ENCODE assay signal across 26 mouse cellular contexts in genomic region chr10:128111227-128111626, GRCm38 (mm10). TPM values are rescaled to one million over a fixed set of nuclear protein-coding genes. Genes with fewer than 3 reads are reported as not detected.
DNase-seq lines count a peak whose midpoint lies in the region; ATAC-seq and TF ChIP-seq lines count a peak whose summit lies in the region.
"Had no signal": no experiment of that assay in that cellular context is flagged by ENCODE, and none has a peak within 500 bp of the region (broad histone marks: within the 10 kb centered on the region; RNA-seq: fewer than 3 reads in every experiment).

No protein-coding gene starts in this region.

- H3K27ac ChIP-seq in kidney, embryonic 14.5 days (ENCODE audit: low read depth, low read length), result no peak overlapping the region
- no peak overlapping the region for H3K27ac ChIP-seq in limb, embryonic 14.5 days (replicated peaks; ENCODE audit: low read depth, low read length)
- no peak overlapping the region for H3K27ac ChIP-seq in limb, embryonic 10.5 days
- H3K27ac ChIP-seq: embryonic facial prominence, embryonic 15.5 days; forebrain, embryonic 13.5 days; hindbrain, embryonic 14.5 days; hindbrain, postnatal 0 days had no signal

- DNase-seq in frontal cortex, postnatal 25 days (ENCODE audit: low spot score in 2 of 2), result no peak
- DNase-seq in kidney, adult 18-20 months, result no peak
- DNase-seq in limb, embryonic 14.5 days (ENCODE audit: low spot score), result peak; percentile 23
- DNase-seq in limb, embryonic 10.5 days (ENCODE audit: low spot score), result no peak
- DNase-seq: adrenal gland, adult 2 months; adrenal gland, postnatal 14 days; cerebellum, adult 11-12 months; cerebellum, adult 8-10 months; cerebellum, postnatal 10 days; cerebellum, postnatal 36 days; embryo, embryonic 11 days; gastrocnemius, postnatal 10 days; heart, adult 18-20 months; heart, postnatal 14 days; heart, postnatal 4 days had no signal

- no peak overlapping the region for H3K4me3 ChIP-seq in kidney, embryonic 14.5 days (ENCODE audit: low read length)
- H3K4me3 ChIP-seq in limb, embryonic 14.5 days (replicated peaks; ENCODE audit: low read length), result no peak overlapping the region
- no peak overlapping the region for H3K4me3 ChIP-seq in limb, embryonic 10.5 days
- H3K4me3 ChIP-seq: embryonic facial prominence, embryonic 15.5 days; forebrain, embryonic 13.5 days; heart, embryonic 13.5 days had no signal

- H3K9me3 ChIP-seq in kidney, embryonic 14.5 days (ENCODE audit: control insufficient read depth, low read length), result no peaks in the 10 kb centered on the region
- H3K9me3 ChIP-seq in limb, embryonic 14.5 days (ENCODE audit: control insufficient read depth, low read length), result no peaks in the 10 kb centered on the region
- no peaks in the 10 kb centered on the region for H3K9me3 ChIP-seq in limb, embryonic 10.5 days (replicated peaks)
- H3K9me3 ChIP-seq: embryonic facial prominence, embryonic 15.5 days; forebrain, embryonic 13.5 days; heart, embryonic 13.5 days had no signal

- no peaks in the 10 kb centered on the region for H3K27me3 ChIP-seq in kidney, embryonic 14.5 days (ENCODE audit: control insufficient read depth, insufficient read depth, low read length)
- no peaks in the 10 kb centered on the region for H3K27me3 ChIP-seq in limb, embryonic 14.5 days (ENCODE audit: control insufficient read depth, insufficient read depth, low read length)
- H3K27me3 ChIP-seq in limb, embryonic 10.5 days (ENCODE audit: low read depth, poor library complexity, severe bottlenecking), result no peaks in the 10 kb centered on the region
- H3K27me3 ChIP-seq: embryonic facial prominence, embryonic 15.5 days; forebrain, embryonic 13.5 days; heart, embryonic 13.5 days had no signal

- H3K36me3 ChIP-seq in kidney, embryonic 14.5 days (ENCODE audit: control insufficient read depth, insufficient read depth, low read length), result peaks cover 66% of the 10 kb centered on the region
- H3K36me3 ChIP-seq in limb, embryonic 14.5 days (ENCODE audit: control insufficient read depth, insufficient read depth, low read length), result peaks cover 72% of the 10 kb centered on the region
- H3K36me3 ChIP-seq in limb, embryonic 10.5 days, result peaks cover 82% of the 10 kb centered on the region

- no peak for TF ChIP-seq POLR2A in limb, embryonic 14.5 days (IDR thresholded peaks at IDR 0.05; ENCODE audit: borderline replicate concordance, extremely low read depth, insufficient read depth, insufficient read length)

- no peak overlapping the region for H3K4me2 ChIP-seq in kidney, embryonic 14.5 days (replicated peaks; ENCODE audit: low read depth, low read length)
- H3K4me2 ChIP-seq in limb, embryonic 14.5 days (replicated peaks; ENCODE audit: low read depth, low read length, severe bottlenecking), result no peak overlapping the region
- H3K4me2 ChIP-seq: embryonic facial prominence, embryonic 15.5 days; forebrain, embryonic 13.5 days; heart, embryonic 13.5 days; hindbrain, embryonic 14.5 days had no signal

- H3K9ac ChIP-seq in kidney, embryonic 14.5 days (ENCODE audit: low read depth, low read length), result no peak overlapping the region
- H3K9ac ChIP-seq in limb, embryonic 14.5 days (ENCODE audit: low read depth, low read length, severe bottlenecking), result no peak overlapping the region
- H3K9ac ChIP-seq: embryonic facial prominence, embryonic 15.5 days; forebrain, embryonic 13.5 days; heart, embryonic 13.5 days; hindbrain, embryonic 14.5 days had no signal

- 0 out of 2 replicates have a peak, but pooled peaks cover 3% of the 10 kb centered on the region for H3K4me1 ChIP-seq in kidney, embryonic 14.5 days (ENCODE audit: control insufficient read depth, insufficient read depth, low read length)
- H3K4me1 ChIP-seq in limb, embryonic 14.5 days (ENCODE audit: control insufficient read depth, insufficient read depth, low read length), result no peaks in the 10 kb centered on the region
- no peaks in the 10 kb centered on the region for H3K4me1 ChIP-seq in limb, embryonic 10.5 days
- H3K4me1 ChIP-seq: embryonic facial prominence, embryonic 15.5 days; forebrain, embryonic 13.5 days had no signal

- ATAC-seq in frontal cortex, adult (ENCODE audit: low TSS enrichment), result peak; percentile 38; the same call in 1 of the 2 replicates
- ATAC-seq in kidney, embryonic 14.5 days (ENCODE audit: low FRiP score, low TSS enrichment), result peak; percentile 71
- no peak for ATAC-seq in limb, embryonic 14.5 days (ENCODE audit: low FRiP score, low read depth)
- ATAC-seq: CD4-positive, CD25-positive, alpha-beta regulatory T cell, adult 4 months; forebrain, embryonic 13.5 days; forebrain, embryonic 16.5 days; hindbrain, postnatal 0 days; inflammation-experienced regulatory T-cells, adult 6 months; intestine, embryonic 16.5 days had no signal

RNA-seq across cellular contexts. Expression of gene Baz2a, which starts 19.9 kb away (rescaled TPM):
- 17.6 and 33.7 TPM in 2 replicates for polyA plus RNA-seq in kidney, embryonic 14.5 days (2014; fragmentation: Nextera tagmentation; extraction: Ambion mirVana)
- polyA plus RNA-seq in limb, embryonic 14.5 days (2012; rRNA removed), result 28.3 and 31.1 TPM in 2 replicates
- 17.5 and 18.2 TPM in 2 replicates for polyA plus RNA-seq in limb, embryonic 14.5 days (2014; fragmentation: Nextera tagmentation; extraction: Ambion mirVana)
- 12.3 and 14.4 TPM in 2 replicates for polyA plus RNA-seq in limb, embryonic 10.5 days (2016; fragmentation: Nextera tagmentation; extraction: Ambion mirVana)

RNA-seq across cellular contexts. Expression of gene Atp5b, which starts 28.2 kb away (rescaled TPM):
- polyA plus RNA-seq in kidney, embryonic 14.5 days (2014; fragmentation: Nextera tagmentation; extraction: Ambion mirVana), result 2,294 and 2,764 TPM in 2 replicates
- 1,269 and 2,071 TPM in 2 replicates for polyA plus RNA-seq in limb, embryonic 14.5 days (2012; rRNA removed)
- 1,908 and 2,011 TPM in 2 replicates for polyA plus RNA-seq in limb, embryonic 14.5 days (2014; fragmentation: Nextera tagmentation; extraction: Ambion mirVana)
- polyA plus RNA-seq in limb, embryonic 10.5 days (2016; fragmentation: Nextera tagmentation; extraction: Ambion mirVana), result 2,336 and 2,543 TPM in 2 replicates

RNA-seq across cellular contexts. Expression of gene Ptges3, which starts 52.5 kb away (rescaled TPM):
- 566 and 622 TPM in 2 replicates for polyA plus RNA-seq in kidney, embryonic 14.5 days (2014; fragmentation: Nextera tagmentation; extraction: Ambion mirVana)
- polyA plus RNA-seq in limb, embryonic 14.5 days (2012; rRNA removed), result 78.0 and 93.0 TPM in 2 replicates
- polyA plus RNA-seq in limb, embryonic 14.5 days (2014; fragmentation: Nextera tagmentation; extraction: Ambion mirVana), result 450 and 461 TPM in 2 replicates
- polyA plus RNA-seq in limb, embryonic 10.5 days (2016; fragmentation: Nextera tagmentation; extraction: Ambion mirVana), result 668 and 708 TPM in 2 replicates
